In genomic region chr17:80824826-80825517, GRCm38 (mm10) we compare ENCODE assay signal across 11 mouse cellular contexts.
A peak's percentile ranks its signal among the peaks of the same experiment; 100 is the strongest.
DNase-seq lines count a peak whose midpoint lies in the region; ATAC-seq and TF ChIP-seq lines count a peak whose summit lies in the region.
"Had no signal": no experiment of that assay in that cellular context is flagged by ENCODE, and none has a peak within 500 bp of the region (broad histone marks: within the 10 kb centered on the region; RNA-seq: fewer than 3 reads in every experiment).

No protein-coding gene starts in this region.

- peaks cover 22 to 27% of the 10 kb centered on the region in 2 experiments for H3K4me1 ChIP-seq in heart, embryonic 14.5 days (ENCODE audit: control insufficient read depth in 2 of 2, insufficient read depth in 2 of 2, low read length in 2 of 2)
- peaks cover 2% of the 10 kb centered on the region; the same call in 1 of the 2 replicates for H3K4me1 ChIP-seq in spleen, adult 2 months (ENCODE audit: control insufficient read depth, insufficient read depth, insufficient read length)
- peaks cover 31% of the 10 kb centered on the region for H3K4me1 ChIP-seq in kidney, embryonic 15.5 days
- peaks cover 20% of the 10 kb centered on the region for H3K4me1 ChIP-seq in stomach, embryonic 16.5 days (ENCODE audit: control insufficient read depth, insufficient read depth, low read length)
- H3K4me1 ChIP-seq in forebrain, embryonic 15.5 days = peaks cover 7% of the 10 kb centered on the region; the same call in 1 of the 2 replicates

- H3K27me3 ChIP-seq in heart, embryonic 14.5 days (ENCODE audit: control insufficient read depth, insufficient read depth, low read length) = no peaks in the 10 kb centered on the region
- no peaks in the 10 kb centered on the region for H3K27me3 ChIP-seq in spleen, adult 2 months (ENCODE audit: control insufficient read depth, insufficient read depth, low read length)
- no peaks in the 10 kb centered on the region for H3K27me3 ChIP-seq in kidney, embryonic 15.5 days
- no peaks in the 10 kb centered on the region for H3K27me3 ChIP-seq in stomach, embryonic 16.5 days (ENCODE audit: control insufficient read depth, insufficient read depth, low read length)
- H3K27me3 ChIP-seq in forebrain, embryonic 15.5 days = no peaks in the 10 kb centered on the region
- H3K27me3 ChIP-seq: CH12.LX had no signal

- no peak for DNase-seq in heart, adult 18-20 months
- no peak for DNase-seq in spleen, adult 2 months (ENCODE audit: low read depth in 1 of 2, low spot score in 2 of 2)
- DNase-seq in spleen, postnatal 14 days (ENCODE audit: low spot score in 2 of 2) = no peak
- DNase-seq in gastrocnemius, postnatal 10 days = no peak
- DNase-seq: gastrocnemius, postnatal 36 days had no signal

- no peaks in the 10 kb centered on the region for H3K9me3 ChIP-seq in heart, embryonic 14.5 days (ENCODE audit: control insufficient read depth, low read length)
- H3K9me3 ChIP-seq in kidney, embryonic 15.5 days (replicated peaks) = no peaks in the 10 kb centered on the region
- H3K9me3 ChIP-seq in stomach, embryonic 16.5 days (replicated peaks; ENCODE audit: control insufficient read depth, low read length) = no peaks in the 10 kb centered on the region
- no peaks in the 10 kb centered on the region for H3K9me3 ChIP-seq in forebrain, embryonic 15.5 days

- H3K4me3 ChIP-seq in heart, embryonic 14.5 days (ENCODE audit: control insufficient read depth in 1 of 2, insufficient read depth in 1 of 2, low read depth in 1 of 2, low read length in 2 of 2) = no peak overlapping the region
- no peak overlapping the region for H3K4me3 ChIP-seq in spleen, adult 2 months (ENCODE audit: extremely low read depth, insufficient read depth, insufficient read length)
- no peak overlapping the region for H3K4me3 ChIP-seq in kidney, embryonic 15.5 days (replicated peaks)
- no peak overlapping the region for H3K4me3 ChIP-seq in stomach, embryonic 16.5 days (replicated peaks; ENCODE audit: low read length)
- H3K4me3 ChIP-seq in forebrain, embryonic 15.5 days = no peak overlapping the region
- H3K4me3 ChIP-seq: myocyte had no signal

- TF ChIP-seq POLR2A in spleen, adult 2 months (IDR thresholded peaks at IDR 0.05; ENCODE audit: low read depth, low read length) = no peak

- peak overlapping the region; percentile 46 to 86 for H3K27ac ChIP-seq in heart, embryonic 14.5 days (replicated peaks in 1 of 2; ENCODE audit: control insufficient read depth in 1 of 2, insufficient read depth in 1 of 2, low read depth in 2 of 2, low read length in 2 of 2)
- peak overlapping the region; percentile 37; the same call in 1 of the 2 replicates for H3K27ac ChIP-seq in spleen, adult 2 months (ENCODE audit: insufficient read depth, low read length)
- H3K27ac ChIP-seq in kidney, embryonic 15.5 days = peak overlapping the region; percentile 93
- H3K27ac ChIP-seq in stomach, embryonic 16.5 days (ENCODE audit: low read length) = peak overlapping the region; percentile 58
- no peak overlapping the region for H3K27ac ChIP-seq in forebrain, embryonic 15.5 days (replicated peaks)

- no peak for ATAC-seq in heart, embryonic 14.5 days (ENCODE audit: insufficient number of reproducible peaks, insufficient read depth, low FRiP score, low read depth)
- peak; percentile 85 for ATAC-seq in kidney, embryonic 15.5 days (replicated peaks; ENCODE audit: low FRiP score)
- peak; percentile 48 for ATAC-seq in stomach, embryonic 16.5 days (ENCODE audit: insufficient read depth, low FRiP score)
- ATAC-seq in forebrain, embryonic 15.5 days (replicated peaks) = no peak

- H3K36me3 ChIP-seq in heart, embryonic 14.5 days (ENCODE audit: control insufficient read depth, insufficient read depth, low read length) = no peaks in the 10 kb centered on the region
- no peaks in the 10 kb centered on the region for H3K36me3 ChIP-seq in spleen, adult 2 months (ENCODE audit: control insufficient read depth, insufficient read depth, low read length)
- H3K36me3 ChIP-seq in kidney, embryonic 15.5 days = no peaks in the 10 kb centered on the region
- H3K36me3 ChIP-seq in stomach, embryonic 16.5 days (ENCODE audit: control insufficient read depth, insufficient read depth, low read length) = no peaks in the 10 kb centered on the region
- no peaks in the 10 kb centered on the region for H3K36me3 ChIP-seq in forebrain, embryonic 15.5 days

- TF ChIP-seq CTCF in spleen, adult 2 months (IDR thresholded peaks at IDR 0.05; ENCODE audit: extremely low read depth, insufficient read depth, insufficient read length, insufficient replicate concordance) = no peak

- WGBS in heart, embryonic 14.5 days = 79% methylated on average over 13 of the region's 13 CpGs
- 85% methylated on average over 13 of the region's 13 CpGs for WGBS in spleen, adult 2 months
- 50% methylated on average over 13 of the region's 13 CpGs for WGBS in kidney, embryonic 15.5 days
- WGBS in stomach, embryonic 16.5 days = 69% methylated on average over 13 of the region's 13 CpGs
- WGBS in forebrain, embryonic 15.5 days = 83% methylated on average over 13 of the region's 13 CpGs

- peak overlapping the region; percentile 33 for H3K4me2 ChIP-seq in heart, embryonic 14.5 days (ENCODE audit: low read length)
- H3K4me2 ChIP-seq in kidney, embryonic 15.5 days = peak overlapping the region; percentile 41
- peak overlapping the region; percentile 33 for H3K4me2 ChIP-seq in stomach, embryonic 16.5 days (ENCODE audit: low read depth, low read length)
- H3K4me2 ChIP-seq in forebrain, embryonic 15.5 days (replicated peaks) = no peak overlapping the region

- H3K9ac ChIP-seq in heart, embryonic 14.5 days (ENCODE audit: low read length) = no peak overlapping the region
- no peak overlapping the region for H3K9ac ChIP-seq in kidney, embryonic 15.5 days
- H3K9ac ChIP-seq in stomach, embryonic 16.5 days (ENCODE audit: low read length) = peak overlapping the region; percentile 49; the same call in 1 of the 2 replicates
- H3K9ac ChIP-seq in forebrain, embryonic 15.5 days (replicated peaks) = no peak overlapping the region

Comparison
In these comparisons a context has a peak if more than half of its experiments do, and no peak if none do; other contexts are left out.
1. ATAC-seq: peak in kidney, embryonic 15.5 days (single experiment) and stomach, embryonic 16.5 days (single experiment); none in heart, embryonic 14.5 days (single experiment) and forebrain, embryonic 15.5 days (single experiment).